Mouse (Mus musculus) E14TG2a.4 (cell line): Measurements from ENCODE around the gene Creb3l1.

Experiments used
- CTCF ChIP-seq: conservative IDR thresholded peaks from 2 replicates; pipeline ENCODE4 v1.5.1; 2014; ENCODE audit warnings: low read length
- NANOG ChIP-seq: IDR thresholded peaks from 2 replicates; pipeline ENCODE4 v1.6.1; 2014; ENCODE audit warnings: borderline replicate concordance, low read length, mixed read lengths
- POU5F1 ChIP-seq: IDR thresholded peaks from 2 replicates; pipeline ENCODE4 v1.6.1; 2014; ENCODE audit warnings: low read length, borderline replicate concordance

GRCm38 (mm10) chr2:92011424-92012353 lies 12.6 kb downstream of the Creb3l1 start:
- TF ChIP-seq CTCF (no peak), POU5F1 (no peak), NANOG (no peak)
